Mouse (Mus musculus): ENCODE data around the gene P4hb.

GRCm38 (mm10) chr11:120531646-120532045, 41.4 kb downstream of the P4hb start:
- no peak for TF ChIP-seq CTCF (IDR thresholded peaks at IDR 0.05; ENCODE audit: borderline replicate concordance, insufficient read depth, low read depth, low read length)
- no peak for TF ChIP-seq POLR2A (IDR thresholded peaks at IDR 0.05; ENCODE audit: borderline replicate concordance, insufficient read depth, low read length)

All from cerebellum, adult 2 months (tissue).